Mouse (Mus musculus): ENCODE results near the gene AL732309.1.

- no peak for TF ChIP-seq POLR2A (IDR thresholded peaks at IDR 0.05; ENCODE audit: insufficient read depth, low read depth, low read length)
- TF ChIP-seq CTCF (IDR thresholded peaks at IDR 0.05) = no peak
- no peak for TF ChIP-seq EP300 (IDR thresholded peaks at IDR 0.05; ENCODE audit: insufficient read depth, low read depth, low read length)
Observed at GRCm38 (mm10) chr2:25237522-25237921, 9.1 kb downstream of the AL732309.1 start.

Data from heart, adult 2 months (tissue).